Mouse (Mus musculus) megakaryocyte progenitor cell, adult 5-6 weeks (primary cell): ENCODE results near the gene Cox7a1. TPM values are rescaled to one million over a fixed set of nuclear protein-coding genes. Genes with fewer than 3 reads are reported as not detected.
"Not testable (repeated sequence)": the region's sequence is repeated elsewhere in the genome, so short reads cannot be mapped to it uniquely, and the experiment has no call there.

Experiments used
- ATAC-seq: replicated peaks from 2 replicates; pipeline ENCODE4 v1.8.0; 2016; ENCODE audit warnings: mild to moderate bottlenecking, moderate TSS enrichment, inconsistent platforms; ENCODE audit not compliant: poor library complexity
- total RNA-seq, 2 experiments: library from RNA; stranded (forward) in 1 of 2; stranded (reverse) in 1 of 2; fragments of 157-497, 149-512 nt in 1 of 2; fragments of 200-1000 nt in 1 of 2; gene quantifications; 2 replicates each; pipeline versions ENCODE4 v1.2.3 to v1.2.4; 2015 to 2017

The Cox7a1 gene
- total RNA-seq, 2 experiments from 2014 or later, result 7.0 TPM; not detected in 1

DNA sequence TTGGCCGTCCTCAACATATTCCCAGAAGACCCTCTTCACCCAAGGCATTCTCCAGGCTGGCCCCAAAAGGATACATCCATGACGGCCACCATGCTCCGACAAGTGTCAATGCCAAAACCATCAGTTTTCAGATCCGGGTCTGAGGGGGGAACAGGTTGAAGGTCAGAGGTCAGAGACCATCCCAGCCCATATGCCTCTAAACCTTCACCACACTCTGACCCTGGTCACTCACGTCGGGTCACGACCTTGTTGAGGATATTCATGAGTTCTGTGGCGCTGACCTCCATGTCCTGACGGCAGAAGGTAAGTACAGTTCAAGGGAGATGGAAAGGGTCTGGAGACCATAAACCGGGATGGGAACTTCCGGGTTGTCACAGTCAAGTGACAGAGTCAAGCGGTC is 8.1 kb downstream of the Cox7a1 start:
- ATAC-seq, result no peak

DNA sequence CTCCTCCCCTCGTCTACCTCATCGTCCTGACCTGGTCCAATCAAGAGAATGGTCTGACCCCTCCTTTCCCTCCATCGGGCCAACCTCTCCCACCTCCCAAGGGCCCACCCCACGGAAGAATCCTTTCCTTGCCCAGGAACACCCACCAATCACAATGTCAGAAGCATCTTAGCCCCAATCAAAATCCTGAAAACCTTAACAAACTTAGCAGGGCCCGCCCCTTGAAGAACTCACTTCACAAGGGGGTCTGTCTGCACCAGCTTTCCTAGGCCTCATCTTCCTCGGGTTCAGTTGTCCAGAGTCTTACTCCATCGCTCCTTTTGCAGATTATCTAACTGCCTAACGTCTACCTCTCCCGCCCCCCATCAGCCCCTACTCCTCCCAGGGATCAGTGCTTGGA is 9.1 kb downstream of the Cox7a1 start:
- ATAC-seq, result no peak

DNA sequence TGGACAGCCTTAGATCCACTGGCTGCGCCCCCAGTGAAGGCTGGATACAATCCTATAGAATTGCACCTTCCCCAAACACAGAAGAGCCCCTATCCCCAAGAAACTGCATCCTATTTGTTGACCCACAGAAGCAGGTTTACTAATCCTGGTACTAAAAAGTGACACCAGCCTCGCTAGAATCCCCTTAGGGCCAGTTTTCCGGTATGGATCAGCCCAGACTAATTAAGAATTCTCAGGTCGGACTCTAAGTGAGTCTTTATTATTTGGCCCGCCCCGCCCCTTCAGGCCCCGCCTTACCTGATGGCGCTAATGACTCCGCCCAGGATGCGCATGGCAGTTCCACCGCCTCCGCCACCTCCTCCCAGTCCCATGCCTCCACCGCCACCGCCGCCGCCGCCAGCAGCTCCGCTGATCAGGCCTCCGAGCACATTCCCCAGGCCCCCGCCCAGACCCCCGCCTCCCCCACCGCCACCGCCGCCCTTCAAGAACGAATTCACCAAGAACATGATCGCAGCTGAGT is 9.7 kb downstream of the Cox7a1 start:
- peak; percentile 77 for ATAC-seq

DNA sequence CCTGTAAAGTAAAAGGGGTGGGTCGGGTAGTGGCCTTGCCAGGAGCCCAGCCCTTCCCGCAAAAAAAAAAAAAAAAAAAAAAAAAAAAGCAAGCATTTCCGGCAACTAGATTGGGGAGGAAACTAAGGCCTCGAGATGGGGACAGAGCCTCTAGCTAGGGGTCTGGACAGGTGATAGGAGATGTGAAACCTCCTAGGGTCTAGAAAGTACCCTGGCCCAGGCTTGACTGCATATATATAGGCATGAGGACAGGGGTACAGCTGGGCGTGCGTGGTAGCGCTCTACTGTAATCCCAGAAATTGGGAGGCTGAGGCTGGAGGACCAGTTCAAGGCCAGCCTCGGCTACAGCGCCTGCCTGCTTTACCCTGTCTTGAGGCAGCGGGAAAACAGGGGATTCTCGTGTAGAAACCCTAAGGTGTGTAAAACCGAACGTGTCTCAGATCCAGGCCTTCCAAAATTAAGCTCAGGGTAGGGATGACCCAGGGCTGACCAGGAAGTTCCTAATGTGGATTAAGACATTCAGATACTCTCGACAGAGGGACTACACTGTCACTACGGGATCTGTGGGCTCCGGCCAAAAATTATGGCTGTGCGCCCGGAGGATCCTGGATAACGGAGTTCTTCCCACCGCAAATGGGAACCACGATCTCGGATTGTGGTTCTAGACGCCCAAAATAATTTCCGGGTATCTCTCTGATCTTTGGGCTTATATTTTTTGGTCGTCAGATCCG is 10.3 kb downstream of the Cox7a1 start:
- peak; percentile 25 for ATAC-seq

DNA sequence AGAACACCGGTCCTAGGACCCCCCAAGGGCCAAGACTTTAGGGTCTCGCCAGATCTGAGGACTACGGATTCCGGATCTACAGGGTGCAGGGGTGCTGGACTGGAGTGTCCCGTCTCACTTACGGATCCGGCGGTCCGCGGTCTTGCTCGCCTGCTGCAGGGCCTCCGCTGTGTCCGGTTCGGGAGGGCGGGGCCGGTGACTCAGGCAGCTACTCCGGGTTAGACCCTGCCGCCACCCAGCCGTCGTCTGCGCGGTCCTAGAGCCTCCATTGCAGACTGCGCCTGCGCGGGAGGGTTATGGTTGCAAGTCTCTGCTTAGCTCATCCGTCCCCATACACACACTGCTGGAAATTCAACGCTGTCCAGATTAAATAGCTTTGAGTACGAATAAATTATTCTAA is 10.9 kb downstream of the Cox7a1 start:
- peak; percentile 80 for ATAC-seq

DNA sequence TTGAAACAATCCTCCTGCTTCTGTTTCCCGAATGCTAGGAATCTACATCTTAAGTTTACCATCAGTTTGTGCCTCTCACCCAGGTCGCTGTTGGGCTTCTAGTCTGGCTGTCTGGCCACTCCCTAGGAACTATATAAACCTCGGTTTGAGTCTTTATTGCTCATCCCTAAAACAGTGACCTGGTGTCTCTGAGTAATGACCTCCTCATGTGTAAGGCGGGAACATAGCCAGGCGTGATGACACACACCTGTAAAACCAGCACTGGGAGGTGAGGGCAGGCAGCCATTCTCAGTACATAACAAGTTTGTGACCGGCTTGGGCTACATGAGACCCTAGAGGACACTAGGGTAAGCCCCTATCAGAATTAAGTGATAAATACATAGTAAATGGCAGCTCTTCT is 11.5 kb downstream of the Cox7a1 start:
- ATAC-seq, result no peak

DNA sequence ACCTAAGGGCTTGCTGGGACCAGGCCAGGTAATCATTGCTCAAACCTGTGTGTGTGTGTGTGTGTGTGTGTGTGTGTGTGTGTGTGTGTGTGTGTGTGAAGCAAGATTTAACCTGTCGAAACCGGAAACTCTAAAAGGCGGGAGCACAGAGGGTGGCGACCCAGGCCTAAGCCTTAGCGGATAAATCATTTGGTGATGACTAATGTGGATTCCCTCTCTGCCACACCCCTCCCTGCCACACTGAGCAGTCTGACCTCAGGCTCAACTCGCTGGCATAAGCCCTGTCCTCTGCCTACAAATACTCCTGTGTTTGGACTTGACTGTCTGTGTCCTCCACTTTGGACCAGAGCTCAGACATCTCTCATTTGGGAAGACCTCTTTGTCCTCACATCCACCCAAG is 12.2 kb downstream of the Cox7a1 start:
- ATAC-seq, result 0 out of 2 replicates have a peak, but pooled peaks have one; percentile 13

DNA sequence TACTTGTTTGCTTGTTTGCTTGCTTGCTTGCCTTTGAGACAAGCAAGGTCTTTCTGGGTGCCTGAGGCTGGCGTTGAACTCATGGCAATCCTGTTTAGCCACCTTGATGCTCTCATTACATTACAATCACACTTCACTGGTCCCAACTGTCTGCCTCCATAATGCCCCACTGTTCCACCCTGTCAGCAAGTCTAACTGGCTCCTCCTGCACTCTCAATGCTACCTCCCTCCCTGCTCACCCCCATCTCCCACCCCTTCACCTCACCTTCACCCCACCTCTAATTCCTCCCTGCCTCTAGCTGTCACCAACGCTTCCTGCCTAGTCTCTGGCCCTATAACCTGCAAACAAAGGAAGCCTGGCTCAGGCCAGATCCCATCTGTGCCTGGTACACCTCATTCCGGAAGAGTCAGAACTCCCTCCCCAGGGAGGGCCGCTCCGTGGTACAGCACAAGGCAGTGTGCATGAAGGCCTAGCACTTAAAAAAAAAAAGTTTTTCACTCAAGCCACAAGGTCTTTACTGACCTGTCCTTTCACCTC is 13.7 kb downstream of the Cox7a1 start:
- no peak for ATAC-seq

DNA sequence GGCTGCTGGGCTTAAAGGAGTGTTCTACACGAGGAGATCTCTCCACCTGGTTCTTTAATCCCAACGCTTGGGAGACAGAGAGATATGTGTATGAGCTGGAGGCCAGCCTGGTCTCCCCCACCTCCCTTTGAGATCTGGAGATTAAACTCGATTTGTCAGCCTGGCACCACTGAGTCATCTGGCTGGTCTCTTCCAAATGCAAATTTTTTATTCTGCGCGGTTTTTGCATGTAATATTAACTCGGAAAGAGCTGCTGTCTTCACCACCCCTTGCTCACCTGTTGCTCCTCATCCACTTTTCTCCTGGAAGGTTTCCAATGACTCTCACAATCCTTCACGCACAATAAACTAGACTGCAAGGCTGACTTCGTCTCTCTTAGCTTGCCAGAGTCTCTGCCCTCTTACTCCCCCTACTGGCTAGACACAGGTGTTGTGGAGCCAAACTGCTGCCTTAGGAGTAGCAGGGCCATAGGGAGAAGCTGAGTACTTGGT is 14.6 kb downstream of the Cox7a1 start, which contains the start of gene Capns1:
Capns1 (minus strand) TSS at position 331 of the 491 bp plus-strand sequence.
- ATAC-seq, result peak; percentile 76

DNA sequence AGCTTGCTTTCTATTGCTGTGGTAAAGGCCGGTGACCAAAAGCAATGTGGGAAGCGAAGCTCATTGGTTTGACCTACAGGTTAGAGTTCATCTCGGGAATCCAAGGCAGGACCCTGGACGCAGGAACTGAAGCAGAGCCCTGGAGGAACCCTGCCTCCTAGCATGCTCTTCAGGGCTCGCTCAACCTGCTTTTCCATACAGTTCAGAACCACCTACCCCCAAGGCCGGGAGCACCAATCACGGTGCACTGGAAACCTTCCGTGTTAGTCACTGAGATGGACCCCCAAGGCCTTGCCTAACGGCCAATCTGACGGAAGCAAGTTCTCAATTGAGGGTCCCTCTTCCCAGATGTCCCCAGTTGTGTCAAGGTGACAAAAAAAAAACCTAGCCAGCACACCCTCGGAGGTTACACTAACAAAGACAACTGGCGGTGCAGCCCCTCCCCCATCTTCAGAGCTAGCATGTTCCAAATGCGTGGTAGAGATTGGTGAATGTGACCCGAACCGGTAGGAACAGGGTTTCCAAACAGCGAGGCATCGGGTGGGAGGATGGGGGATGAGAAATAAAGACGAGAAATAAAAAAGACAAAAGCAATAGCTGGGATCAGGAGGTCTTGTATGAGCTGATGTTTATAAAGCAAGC is 15.7 kb downstream of the Cox7a1 start:
- ATAC-seq, result no peak

DNA sequence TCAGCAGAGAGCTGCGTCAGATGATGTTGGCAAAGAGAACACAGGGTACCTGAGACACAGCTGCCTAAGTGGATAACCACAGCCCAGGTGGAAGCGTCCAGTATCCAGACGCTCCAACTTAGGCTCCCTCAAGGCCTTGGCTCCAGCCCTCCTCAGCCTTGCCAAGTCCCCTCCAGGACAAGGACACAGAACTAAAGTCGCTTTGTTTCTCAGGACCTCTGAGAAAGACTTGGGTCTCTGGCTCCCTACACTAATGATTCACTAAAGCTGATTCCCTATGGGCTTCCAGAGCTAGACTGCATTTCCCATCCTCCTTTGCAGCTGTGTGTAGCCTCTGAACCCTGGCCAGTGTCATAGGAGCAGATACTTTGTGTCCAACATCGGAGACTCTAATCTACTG is 16.3 kb downstream of the Cox7a1 start:
- no peak for ATAC-seq

DNA sequence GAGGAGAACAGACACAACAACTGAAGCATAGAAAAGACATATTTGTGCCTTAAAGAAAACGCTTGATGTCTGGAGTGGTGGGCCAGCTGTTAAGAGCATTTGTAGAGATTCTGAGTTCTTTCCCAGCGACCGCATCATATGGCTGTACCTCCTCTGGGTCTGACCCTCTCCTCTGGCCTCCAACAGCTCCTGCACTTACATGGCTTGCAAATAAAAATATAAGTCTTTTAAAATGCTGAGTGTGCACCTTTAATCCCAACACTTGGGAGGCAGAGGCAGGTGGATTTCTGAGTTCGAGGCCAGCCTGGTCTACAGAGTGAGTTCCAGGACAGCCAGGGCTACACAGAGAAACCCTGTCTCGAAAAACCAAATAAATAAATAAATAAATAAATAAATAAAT is 16.7 kb downstream of the Cox7a1 start:
- not testable (repeated sequence) for ATAC-seq

DNA sequence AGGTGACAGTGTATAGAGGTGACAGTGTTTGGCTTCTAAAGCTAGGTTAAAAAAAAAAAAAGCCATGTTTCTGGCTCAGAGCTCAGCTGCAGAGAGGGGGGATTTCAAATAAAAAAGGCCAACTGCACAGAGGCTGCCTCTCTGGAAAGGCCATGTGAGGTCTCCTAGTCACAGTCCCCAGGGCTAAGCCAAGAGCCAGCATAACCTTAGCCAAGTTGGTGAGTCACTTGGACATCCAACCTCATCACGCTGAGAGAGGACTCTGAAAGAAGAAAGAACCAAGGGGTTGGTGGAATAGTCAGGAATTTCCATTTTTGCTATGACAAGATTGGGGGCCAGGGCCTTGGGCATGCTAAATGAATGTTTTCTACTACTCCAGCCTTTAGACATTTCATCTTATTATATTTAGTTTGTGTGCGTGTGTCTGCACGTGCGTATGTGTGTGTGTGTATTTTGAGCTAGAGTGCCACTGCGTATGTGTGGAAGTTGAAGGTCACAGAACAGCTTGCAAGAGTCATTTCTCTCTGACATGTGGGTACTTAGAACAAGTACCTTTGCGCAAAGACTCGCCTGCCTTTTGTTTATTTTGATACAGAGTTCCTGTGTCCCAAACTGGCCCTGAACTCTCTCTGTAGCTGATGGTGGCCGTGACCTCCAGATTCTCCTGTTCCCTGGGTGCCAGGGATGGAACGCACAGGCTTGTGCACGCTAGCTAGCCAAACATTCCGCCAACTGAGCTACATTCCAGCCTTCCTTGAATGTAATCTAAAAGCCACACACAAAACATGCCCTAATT is 19.1 kb downstream of the Cox7a1 start:
- ATAC-seq, result no peak

DNA sequence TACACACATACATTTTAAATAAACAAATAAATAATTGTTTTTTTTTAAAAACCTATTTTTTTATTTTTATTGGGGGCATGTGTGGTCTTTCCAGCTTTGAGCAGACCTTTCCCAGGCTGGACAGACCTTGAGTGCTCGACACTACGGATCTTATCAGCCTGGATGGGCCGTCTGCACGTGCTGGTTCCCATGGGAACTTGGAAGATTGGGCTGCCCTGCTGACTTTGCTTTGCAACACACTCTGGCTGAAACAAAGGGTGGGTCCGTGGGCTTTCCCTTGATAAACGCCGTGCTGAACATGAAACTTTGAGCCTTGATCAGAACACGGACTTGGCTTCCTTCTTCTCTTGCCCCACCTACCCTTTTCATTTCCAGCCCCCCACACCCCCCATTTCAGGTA is 20.4 kb downstream of the Cox7a1 start:
- no peak for ATAC-seq

DNA sequence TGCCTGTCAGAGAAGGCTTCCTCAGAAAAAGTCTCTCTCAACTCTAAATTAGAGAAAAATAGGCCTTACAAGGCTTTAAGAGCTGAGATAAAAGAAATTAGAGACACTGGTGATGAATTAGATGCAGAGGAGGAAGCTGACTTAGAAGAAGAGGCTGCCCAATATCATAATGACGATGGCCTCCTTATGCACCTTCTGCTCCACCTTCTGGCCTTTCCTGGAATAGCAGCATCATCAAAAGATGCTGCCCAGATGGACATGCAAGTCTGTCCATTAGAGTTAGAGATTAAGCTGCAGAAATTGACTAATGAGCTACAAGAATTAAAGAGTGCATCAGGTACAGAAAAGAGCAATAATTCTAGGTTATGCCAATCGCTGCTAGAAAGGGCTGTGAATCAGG is 21.4 kb downstream of the Cox7a1 start:
- peak; percentile 99 for ATAC-seq

DNA sequence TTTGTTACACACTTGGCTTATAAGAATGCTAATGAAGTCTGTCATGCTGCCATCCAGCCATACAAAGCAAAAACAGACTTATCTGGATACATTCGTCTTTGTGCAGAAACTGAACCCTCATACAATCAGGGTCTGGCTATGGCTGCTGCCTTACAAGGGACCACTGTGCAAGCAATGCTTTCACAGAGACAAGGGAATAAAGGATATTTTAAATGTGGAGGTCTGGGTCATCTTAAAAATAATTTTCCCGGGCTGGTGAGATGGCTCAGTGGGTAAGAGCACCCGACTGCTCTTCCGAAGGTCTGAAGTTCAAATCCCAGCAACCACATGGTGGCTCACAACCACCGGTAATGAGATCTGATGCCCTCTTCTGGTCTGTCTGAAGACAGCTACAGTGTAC is 22.4 kb downstream of the Cox7a1 start:
- not testable (repeated sequence) for ATAC-seq

DNA sequence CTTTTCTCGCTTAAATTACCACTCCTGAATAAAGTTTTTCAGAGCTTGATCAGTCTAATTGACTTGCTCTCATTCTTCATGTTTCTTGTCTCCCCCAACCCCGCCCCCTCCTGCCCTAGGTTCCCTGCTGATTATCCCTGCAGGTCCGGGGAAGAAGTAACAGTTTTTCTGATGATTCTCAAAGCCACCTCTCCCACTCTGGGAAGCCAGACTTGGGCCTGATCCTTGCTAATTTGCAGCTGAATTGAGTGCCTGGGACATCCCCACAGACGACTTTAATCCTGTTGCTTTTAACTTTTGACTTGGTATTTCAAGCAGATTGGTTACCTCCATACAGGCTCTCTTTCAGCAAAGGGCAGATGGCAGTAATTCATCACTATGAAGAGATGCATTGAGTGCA is 27.1 kb downstream of the Cox7a1 start:
- ATAC-seq, result no peak

DNA sequence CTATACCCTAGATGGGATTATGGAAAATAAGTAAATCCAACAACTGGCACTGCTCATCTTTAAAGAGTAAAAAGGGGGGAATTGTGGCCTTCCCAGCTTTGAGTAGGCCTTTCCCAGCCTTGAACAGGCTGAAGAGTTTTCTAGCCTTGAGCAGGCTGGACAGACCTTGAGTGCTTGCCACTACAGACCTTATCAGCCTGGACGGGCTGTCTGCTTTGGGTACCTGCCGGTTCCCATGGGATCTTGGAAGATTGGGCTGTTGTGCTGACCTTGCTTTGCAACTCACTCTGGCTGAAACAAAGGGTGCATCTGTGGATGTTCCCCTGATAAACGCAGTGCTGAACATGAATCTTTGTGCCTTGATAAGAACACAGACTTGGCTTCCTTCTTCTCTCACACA is 29.9 kb downstream of the Cox7a1 start:
- ATAC-seq, result no peak

DNA sequence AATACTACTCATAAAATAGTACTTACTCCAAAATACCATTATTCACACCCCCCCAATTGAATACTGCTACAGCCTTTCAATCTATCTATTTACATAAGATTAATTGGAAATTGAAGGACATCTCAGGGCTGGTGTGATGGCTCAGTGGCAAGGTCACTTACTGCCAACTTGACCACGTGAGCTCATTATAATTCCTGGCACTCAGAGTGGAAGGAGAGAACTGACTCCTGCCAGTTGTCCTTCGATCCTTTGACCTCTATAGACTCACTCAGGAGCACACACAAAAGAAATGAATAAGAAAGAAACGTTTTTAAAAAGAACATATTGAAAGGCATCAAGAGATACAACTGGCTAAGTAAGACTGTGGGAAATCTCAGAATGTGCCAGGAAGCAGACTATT is 31.9 kb downstream of the Cox7a1 start:
- ATAC-seq, result no peak

DNA sequence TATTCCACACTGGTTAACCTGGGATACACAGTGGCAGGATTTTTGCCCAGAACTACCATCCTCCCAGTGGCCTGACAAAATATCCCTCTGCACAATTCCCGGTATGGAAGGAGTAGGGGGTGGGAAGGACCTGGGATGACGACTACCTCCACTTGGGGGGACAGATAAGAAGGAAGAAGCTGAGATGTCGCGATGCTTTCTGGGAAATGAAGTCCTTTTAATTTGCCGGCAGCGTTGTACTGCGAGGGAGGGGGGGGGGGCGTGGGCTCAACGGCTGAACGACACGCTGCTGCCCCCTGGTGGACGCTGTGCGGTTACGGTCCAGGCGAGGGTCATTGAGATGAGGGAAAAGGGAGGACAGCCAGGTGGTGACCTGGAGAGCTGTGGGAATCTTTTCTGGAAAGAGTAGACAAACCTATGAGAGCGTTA is 32.8 kb downstream of the Cox7a1 start:
- ATAC-seq, result peak; percentile 80

DNA sequence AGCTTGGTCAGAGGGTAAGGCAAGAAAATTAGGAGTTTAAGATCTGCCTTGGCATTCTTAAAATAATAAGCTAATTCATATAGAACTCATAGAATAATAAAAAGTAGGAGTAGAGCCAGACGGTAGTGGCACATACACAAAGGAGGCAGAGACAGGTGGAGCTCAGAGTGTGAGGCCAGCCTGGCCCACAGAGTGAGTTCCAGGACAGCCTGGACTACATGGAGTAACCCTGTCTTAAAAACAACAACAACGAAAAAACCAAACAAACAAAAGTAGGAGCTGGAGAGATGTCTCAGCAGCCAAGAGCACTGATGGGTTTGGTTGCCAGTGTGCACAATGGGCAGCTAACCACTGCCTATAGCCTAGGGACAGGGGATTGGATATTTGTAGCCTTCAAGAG is 33.3 kb downstream of the Cox7a1 start:
- no peak for ATAC-seq
